Mouse (Mus musculus) forebrain, postnatal 0 days (tissue): ENCODE measurements around the gene Ddx1. TPM values are rescaled to one million over a fixed set of nuclear protein-coding genes. Genes with fewer than 3 reads are reported as not detected.

Experiments
- ATAC-seq: fragments of 200-750 bp; cut with Nextera tagmentation; 2 replicates; pipeline ENCODE4 v1.8.0; 2017; ENCODE audit warnings: mild to moderate bottlenecking, moderate library complexity
- DNase-seq: peaks from one replicate; pipeline ENCODE4 v3.0.0-alpha.2; 2015
- H3K27ac ChIP-seq: fragments of 300-500 bp; sonication (generic); 2 replicates; pipeline ENCODE4 v1.5.1; 2014; ENCODE audit warnings: low read depth, mild to moderate bottlenecking, antibody characterized with exemption, low read length, moderate library complexity, mixed read lengths
- H3K27me3 ChIP-seq: fragments of 300-500 bp; sonication (generic); 2 replicates; pipeline ENCODE4 v1.6.1; 2014; ENCODE audit warnings: mild to moderate bottlenecking, low read length, mixed read lengths; ENCODE audit not compliant: insufficient read depth
- H3K36me3 ChIP-seq: fragments of 300-500 bp; sonication (generic); 2 replicates; pipeline ENCODE4 v1.6.1; 2014; ENCODE audit warnings: mild to moderate bottlenecking, moderate library complexity; ENCODE audit not compliant: insufficient read depth
- H3K4me1 ChIP-seq: fragments of 300-500 bp; sonication (generic); 2 replicates; pipeline ENCODE4 v1.6.1; 2014; ENCODE audit warnings: antibody characterized with exemption; ENCODE audit not compliant: insufficient read depth
- H3K4me2 ChIP-seq: fragments of 300-500 bp; sonication (generic); 2 replicates; pipeline ENCODE4 v1.6.1; 2014; ENCODE audit warnings: low read depth, mild to moderate bottlenecking, moderate library complexity
- H3K4me3 ChIP-seq: fragments of 300-500 bp; sonication (generic); 2 replicates; pipeline ENCODE4 v1.5.1; 2014; ENCODE audit warnings: low read depth, low read length, mixed read lengths
- H3K9ac ChIP-seq: fragments of 300-500 bp; sonication (generic); 2 replicates; pipeline ENCODE4 v1.6.1; 2014; ENCODE audit warnings: mild to moderate bottlenecking
- H3K9me3 ChIP-seq: fragments of 300-500 bp; sonication (generic); 2 replicates; pipeline ENCODE4 v1.6.1; 2016; ENCODE audit warnings: low read length
- CTCF ChIP-seq: sonication (generic); IDR thresholded peaks from 2 replicates; pipeline ENCODE4 v1.5.1; 2016; ENCODE audit warnings: antibody characterized with exemption, control low read depth, low read depth
- WGBS: fragments of 180-500 bp; shearing (Covaris S2); extraction: QIAGEN DNeasy Blood & Tissue Kit; methylation state at CpG from one replicate; pipeline ENCODE4 v1.1.7; 2014; 5-methylcytosine and 5-hydroxymethylcytosine counted together
- polyA plus RNA-seq: library from polyadenylated mRNA; unstranded; fragments of >200 nt; fragmentation: Nextera tagmentation; extraction: Ambion mirVana; gene quantifications from 2 replicates; pipeline ENCODE4 v1.2.1, GENCODE M21; 2015
- total RNA-seq: library from RNA; depleted of rRNA; stranded (reverse); fragments of >200 nt; gene quantifications from 2 replicates; pipeline ENCODE4 v1.2.3, GENCODE M21; 2014

The Ddx1 gene
- total and polyA plus RNA-seq, 2 experiments from 2014 or later, result 61.6 to 137 TPM

- Histone ChIP-seq H3K4me1 (peaks cover 19% of the 10 kb centered on the region), H3K27ac (no peak overlapping the region), H3K36me3 (no peaks in the 10 kb centered on the region), H3K9me3 (no peaks in the 10 kb centered on the region), H3K4me2 (no peak overlapping the region), H3K4me3 (no peak overlapping the region), H3K9ac (no peak overlapping the region), H3K27me3 (no peaks in the 10 kb centered on the region)
- TF ChIP-seq CTCF, result no peak
- WGBS, result 65% methylated on average over 3 of the region's 3 CpGs
- DNase-seq (no peak), ATAC-seq (no peak)
Observed at GRCm38 (mm10) chr12:13205733-13206132, 43.3 kb downstream of the Ddx1 start.

GRCm38 (mm10) chr12:13202322-13202721 is 46.7 kb downstream of the Ddx1 start:
- no peak for DNase-seq
- H3K9me3 ChIP-seq, result no peaks in the 10 kb centered on the region
- H3K36me3 ChIP-seq, result no peaks in the 10 kb centered on the region
- H3K27ac ChIP-seq, result no peak overlapping the region
- no peaks in the 10 kb centered on the region for H3K4me1 ChIP-seq
- no peaks in the 10 kb centered on the region for H3K27me3 ChIP-seq
- H3K9ac ChIP-seq, result no peak overlapping the region
- no peak overlapping the region for H3K4me3 ChIP-seq
- ATAC-seq, result no peak
- no peak overlapping the region for H3K4me2 ChIP-seq
- TF ChIP-seq CTCF, result no peak

- Histone ChIP-seq H3K36me3 (no peaks in the 10 kb centered on the region), H3K27me3 (no peaks in the 10 kb centered on the region), H3K4me1 (no peaks in the 10 kb centered on the region), H3K9ac (no peak overlapping the region), H3K4me3 (no peak overlapping the region), H3K4me2 (no peak overlapping the region), H3K27ac (no peak overlapping the region), H3K9me3 (no peaks in the 10 kb centered on the region)
- DNase-seq, result no peak
- no peak for ATAC-seq
- no peak for TF ChIP-seq CTCF
- WGBS, result 95% methylated on average over 6 of the region's 6 CpGs
Observed at GRCm38 (mm10) chr12:13200576-13200975, 48.4 kb downstream of the Ddx1 start.

GRCm38 (mm10) chr12:13199338-13200301 is 49.4 kb downstream of the Ddx1 start:
- H3K27me3 ChIP-seq, result no peaks in the 10 kb centered on the region
- no peak overlapping the region for H3K27ac ChIP-seq
- TF ChIP-seq CTCF, result no peak
- WGBS, result 91% methylated on average over 13 of the region's 13 CpGs
- H3K4me1 ChIP-seq, result no peaks in the 10 kb centered on the region
- no peak overlapping the region for H3K9ac ChIP-seq
- ATAC-seq, result no peak
- no peaks in the 10 kb centered on the region for H3K9me3 ChIP-seq
- DNase-seq, result no peak
- H3K4me3 ChIP-seq, result no peak overlapping the region
- H3K36me3 ChIP-seq, result no peaks in the 10 kb centered on the region
- H3K4me2 ChIP-seq, result no peak overlapping the region

DNA sequence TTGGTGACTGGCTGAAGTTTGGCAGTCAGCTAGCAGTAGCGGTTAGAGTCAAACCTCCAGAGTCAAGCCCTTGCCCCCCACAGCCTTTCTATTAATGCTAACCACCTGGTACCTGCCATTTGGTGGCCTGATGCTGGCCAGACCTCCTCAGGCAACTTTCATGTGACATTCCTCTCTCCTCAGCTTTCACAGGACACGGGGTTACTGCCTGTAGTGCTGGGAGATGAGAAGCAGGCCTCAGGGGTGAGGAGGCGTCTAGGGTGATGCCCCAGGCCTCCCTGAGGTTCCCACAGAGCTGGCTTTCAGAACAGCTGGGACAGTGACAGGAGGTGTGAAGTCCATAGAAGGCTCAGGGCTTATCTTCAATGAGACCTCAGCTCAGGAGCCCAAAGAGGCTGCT is 50.9 kb downstream of the Ddx1 start:
- WGBS, result 85% methylated on average over 3 of the region's 3 CpGs
- TF ChIP-seq CTCF, result no peak
- ATAC-seq, result no peak

DNA sequence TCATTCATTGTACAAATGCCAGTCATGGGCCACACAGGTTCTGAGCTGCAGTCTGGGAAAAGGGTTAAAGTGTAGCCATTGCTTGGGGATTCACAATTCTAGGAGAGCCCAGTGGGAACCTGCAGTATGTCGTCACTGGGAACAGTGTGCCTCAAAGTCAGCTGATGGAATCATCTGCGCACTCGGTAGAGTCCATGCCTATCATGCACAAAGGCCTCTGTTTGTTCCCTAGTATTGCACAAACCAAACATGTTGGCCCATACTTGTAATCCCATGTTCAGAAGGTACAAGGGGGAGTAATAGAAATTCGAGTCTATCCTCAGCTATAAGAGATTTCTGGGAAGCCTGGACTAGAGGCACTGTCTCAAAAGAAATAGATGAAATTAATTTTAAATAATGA is 52.9 kb downstream of the Ddx1 start:
- no peak for ATAC-seq
- no peak overlapping the region for H3K9ac ChIP-seq
- no peak overlapping the region for H3K27ac ChIP-seq
- no peaks in the 10 kb centered on the region for H3K9me3 ChIP-seq
- H3K4me1 ChIP-seq, result no peaks in the 10 kb centered on the region
- no peak for DNase-seq
- no peaks in the 10 kb centered on the region for H3K36me3 ChIP-seq
- H3K27me3 ChIP-seq, result no peaks in the 10 kb centered on the region
- TF ChIP-seq CTCF, result no peak
- no peak overlapping the region for H3K4me2 ChIP-seq
- WGBS, result 78% methylated on average over 4 of the region's 4 CpGs
- no peak overlapping the region for H3K4me3 ChIP-seq

More for the DNA sequence above, 50.9 kb downstream of the Ddx1 start:
- Histone ChIP-seq H3K4me3 (no peak overlapping the region), H3K4me2 (no peak overlapping the region), H3K27ac (no peak overlapping the region), H3K27me3 (no peaks in the 10 kb centered on the region), H3K9ac (no peak overlapping the region), H3K4me1 (no peaks in the 10 kb centered on the region), H3K9me3 (no peaks in the 10 kb centered on the region), H3K36me3 (no peaks in the 10 kb centered on the region)
- DNase-seq, result no peak

- no peaks in the 10 kb centered on the region for H3K27me3 ChIP-seq
- no peak overlapping the region for H3K9ac ChIP-seq
- no peak overlapping the region for H3K4me2 ChIP-seq
- ATAC-seq (no peak), DNase-seq (no peak)
- H3K9me3 ChIP-seq, result no peaks in the 10 kb centered on the region
- no peak for TF ChIP-seq CTCF
- H3K27ac ChIP-seq, result no peak overlapping the region
- H3K4me1 ChIP-seq, result no peaks in the 10 kb centered on the region
- no peaks in the 10 kb centered on the region for H3K36me3 ChIP-seq
- H3K4me3 ChIP-seq, result no peak overlapping the region
Observed at GRCm38 (mm10) chr12:13195506-13195905, 53.5 kb downstream of the Ddx1 start.
